Mouse (Mus musculus): ENCODE data around the gene Pygb. TPM values are rescaled to one million over a fixed set of nuclear protein-coding genes. Genes with fewer than 3 reads are reported as not detected.

Pygb gene
- polyA plus RNA-seq, 1 experiment, result 7.0 TPM

- TF ChIP-seq POLR2A (IDR thresholded peaks at IDR 0.05; ENCODE audit: control insufficient read depth, low read depth, low read length), result no peak
- TF ChIP-seq CTCF (IDR thresholded peaks at IDR 0.05; ENCODE audit: control insufficient read depth, insufficient read depth, insufficient replicate concordance, low read depth, low read length), result no peak
- Histone ChIP-seq H3K4me3 (ENCODE audit: control insufficient read depth, low read depth, low read length) (no peak overlapping the region), H3K4me1 (ENCODE audit: control insufficient read depth, insufficient read depth, low read length) (no peaks in the 10 kb centered on the region), H3K27ac (ENCODE audit: control insufficient read depth, insufficient read depth, low read depth, low read length) (no peak overlapping the region), H3K36me3 (ENCODE audit: control insufficient read depth, insufficient read depth, low read length) (no peaks in the 10 kb centered on the region), H3K27me3 (ENCODE audit: control insufficient read depth, insufficient read depth, low read length) (no peaks in the 10 kb centered on the region)
Measured at GRCm38 (mm10) chr2:150877561-150877960, 91.0 kb downstream of the Pygb start.

Other genes with a start within 250 kb of the Pygb start
- gene Cst7, start 216.3 kb upstream of the Pygb start, polyA plus RNA-seq (2012; rRNA removed), result 0.46 and 0.78 TPM in 2 replicates
- 24.1 and 31.2 TPM in 2 replicates for gene Apmap, start 178.2 kb upstream of the Pygb start, polyA plus RNA-seq (2012; rRNA removed)
- 9.7 and 14.6 TPM in 2 replicates for gene Acss1, start 118.2 kb upstream of the Pygb start, polyA plus RNA-seq (2012; rRNA removed)
- gene Vsx1, start 97.4 kb upstream of the Pygb start, polyA plus RNA-seq (2012; rRNA removed), result 0.02 TPM in 1 of 2 replicates, not detected in the other
- gene Entpd6, start 37.7 kb upstream of the Pygb start, polyA plus RNA-seq (2012; rRNA removed), result 84.4 and 91.0 TPM in 2 replicates
- 49.2 and 55.6 TPM in 2 replicates for gene Abhd12, start 118.0 kb downstream of the Pygb start, polyA plus RNA-seq (2012; rRNA removed)
- gene Gins1, start 118.7 kb downstream of the Pygb start, polyA plus RNA-seq (2012; rRNA removed), result 12.8 and 14.0 TPM in 2 replicates

Data from testis, adult 2 months (tissue).